Mouse (Mus musculus): ENCODE measurements around the gene Mad1l1.

The Mad1l1 gene

GRCm38 (mm10) chr5:140331615-140332512 is 10.5 kb upstream of the Mad1l1 start, which contains the start of gene Mrm2:
Mrm2 (minus strand) TSS chr5:140331898.
- DNase-seq (ENCODE audit: extremely low read depth, insufficient read length, low spot score) = peak; percentile 88

GRCm38 (mm10) chr5:140324058-140324457 is 2.7 kb upstream of the Mad1l1 start:
- DNase-seq (ENCODE audit: extremely low read depth, insufficient read length, low spot score) = no peak

GRCm38 (mm10) chr5:140321756-140322575 is 614 bp upstream of the Mad1l1 start:
- no peak for DNase-seq (ENCODE audit: extremely low read depth, insufficient read length, low spot score)

- DNase-seq (ENCODE audit: extremely low read depth, insufficient read length, low spot score) = no peak
Observed at GRCm38 (mm10) chr5:140316716-140317115, 4.6 kb downstream of the Mad1l1 start.

GRCm38 (mm10) chr5:140307602-140308001 is 13.8 kb downstream of the Mad1l1 start:
- no peak for DNase-seq (ENCODE audit: extremely low read depth, insufficient read length, low spot score)

GRCm38 (mm10) chr5:140306016-140306415 is 15.3 kb downstream of the Mad1l1 start:
- no peak for DNase-seq (ENCODE audit: extremely low read depth, insufficient read length, low spot score)

- DNase-seq (ENCODE audit: extremely low read depth, insufficient read length, low spot score) = peak; percentile 51
Observed at GRCm38 (mm10) chr5:140298291-140298690, 23.1 kb downstream of the Mad1l1 start.

- DNase-seq (ENCODE audit: extremely low read depth, insufficient read length, low spot score) = no peak
Observed at GRCm38 (mm10) chr5:140292152-140292551, 29.2 kb downstream of the Mad1l1 start.

- DNase-seq (ENCODE audit: extremely low read depth, insufficient read length, low spot score) = no peak
Observed at GRCm38 (mm10) chr5:140289161-140289560, 32.2 kb downstream of the Mad1l1 start.

- DNase-seq (ENCODE audit: extremely low read depth, insufficient read length, low spot score) = no peak
Observed at GRCm38 (mm10) chr5:140288287-140288686, 33.1 kb downstream of the Mad1l1 start.

GRCm38 (mm10) chr5:140284761-140285160 is 36.6 kb downstream of the Mad1l1 start:
- no peak for DNase-seq (ENCODE audit: extremely low read depth, insufficient read length, low spot score)

- no peak for DNase-seq (ENCODE audit: extremely low read depth, insufficient read length, low spot score)
Observed at GRCm38 (mm10) chr5:140284011-140284410, 37.3 kb downstream of the Mad1l1 start.

GRCm38 (mm10) chr5:140282900-140283299 is 38.5 kb downstream of the Mad1l1 start:
- DNase-seq (ENCODE audit: extremely low read depth, insufficient read length, low spot score) = no peak

- no peak for DNase-seq (ENCODE audit: extremely low read depth, insufficient read length, low spot score)
Observed at GRCm38 (mm10) chr5:140282376-140282775, 39.0 kb downstream of the Mad1l1 start.

- DNase-seq (ENCODE audit: extremely low read depth, insufficient read length, low spot score) = no peak
Observed at GRCm38 (mm10) chr5:140280205-140280604, 41.1 kb downstream of the Mad1l1 start.

GRCm38 (mm10) chr5:140276779-140277178 is 44.6 kb downstream of the Mad1l1 start:
- DNase-seq (ENCODE audit: extremely low read depth, insufficient read length, low spot score) = no peak

- no peak for DNase-seq (ENCODE audit: extremely low read depth, insufficient read length, low spot score)
Observed at GRCm38 (mm10) chr5:140270976-140271685, 50.2 kb downstream of the Mad1l1 start.

GRCm38 (mm10) chr5:140268396-140268795 is 53.0 kb downstream of the Mad1l1 start:
- no peak for DNase-seq (ENCODE audit: extremely low read depth, insufficient read length, low spot score)

- no peak for DNase-seq (ENCODE audit: extremely low read depth, insufficient read length, low spot score)
Observed at GRCm38 (mm10) chr5:140267061-140267460, 54.3 kb downstream of the Mad1l1 start.

- no peak for DNase-seq (ENCODE audit: extremely low read depth, insufficient read length, low spot score)
Observed at GRCm38 (mm10) chr5:140264825-140265575, 56.4 kb downstream of the Mad1l1 start.
